Mouse (Mus musculus) lung, embryonic 16.5 days (tissue): ENCODE data around the gene Hhat. TPM values are rescaled to one million over a fixed set of nuclear protein-coding genes. Genes with fewer than 3 reads are reported as not detected.

Experiments
- ATAC-seq: fragments of 200-750 bp; cut with Nextera tagmentation; 2 replicates; pipeline ENCODE4 v1.8.0; 2017; ENCODE audit warnings: low read depth, mild to moderate bottlenecking, moderate library complexity
- H3K27ac ChIP-seq: fragments of 300-500 bp; sonication (generic); 2 replicates; pipeline ENCODE4 v1.5.1; 2014; ENCODE audit warnings: mild to moderate bottlenecking, control low read depth, low read length
- H3K27me3 ChIP-seq: fragments of 300-500 bp; sonication (generic); 2 replicates; pipeline ENCODE4 v1.6.1; 2014; ENCODE audit warnings: low read depth, low read length, mixed read lengths; ENCODE audit not compliant: control insufficient read depth, insufficient read depth
- H3K36me3 ChIP-seq: fragments of 300-500 bp; sonication (generic); 2 replicates; pipeline ENCODE4 v1.6.1; 2014; ENCODE audit warnings: low read length; ENCODE audit not compliant: control insufficient read depth, insufficient read depth
- H3K4me1 ChIP-seq: fragments of 300-500 bp; sonication (generic); replicated peaks from 2 replicates; pipeline ENCODE4 v1.6.1; 2014; ENCODE audit warnings: low read length, mixed read lengths; ENCODE audit not compliant: control insufficient read depth, insufficient read depth
- H3K4me2 ChIP-seq: fragments of 300-500 bp; sonication (generic); 2 replicates; pipeline ENCODE4 v1.6.1; 2014; ENCODE audit warnings: low read depth, low read length, control low read depth
- H3K4me3 ChIP-seq: fragments of 300-500 bp; sonication (generic); 2 replicates; pipeline ENCODE4 v1.5.1; 2014; ENCODE audit warnings: mild to moderate bottlenecking, low read length, control low read depth
- H3K9ac ChIP-seq: fragments of 300-500 bp; sonication (generic); 2 replicates; pipeline ENCODE4 v1.6.1; 2014; ENCODE audit warnings: low read length, control low read depth
- H3K9me3 ChIP-seq: fragments of 300-500 bp; sonication (generic); 2 replicates; pipeline ENCODE4 v1.6.1; 2016; ENCODE audit warnings: low read length; ENCODE audit not compliant: control insufficient read depth
- WGBS: fragments of 180-500 bp; shearing (Covaris S2); extraction: QIAGEN DNeasy Blood & Tissue Kit; methylation state at CpG from one replicate; pipeline ENCODE4 v1.1.7; 2014; 5-methylcytosine and 5-hydroxymethylcytosine counted together
- polyA plus RNA-seq: library from polyadenylated mRNA; unstranded; fragments of >200 nt; fragmentation: Nextera tagmentation; extraction: Ambion mirVana; gene quantifications from 2 replicates; pipeline ENCODE4 v1.2.1, GENCODE M21; 2015

Gene Hhat
- polyA plus RNA-seq, 1 experiment from 2014 or later, result 9.3 TPM

- H3K27me3 ChIP-seq, result no peaks in the 10 kb centered on the region
- no peak overlapping the region for H3K4me3 ChIP-seq
- H3K36me3 ChIP-seq, result no peaks in the 10 kb centered on the region
- no peak overlapping the region for H3K4me2 ChIP-seq
- H3K27ac ChIP-seq, result no peak overlapping the region
- no peak for ATAC-seq
- 85% methylated on average over 6 of the region's 6 CpGs for WGBS
- H3K4me1 ChIP-seq, result peaks cover 9% of the 10 kb centered on the region
- H3K9me3 ChIP-seq, result no peaks in the 10 kb centered on the region
- H3K9ac ChIP-seq, result no peak overlapping the region
These were observed 21.6 kb downstream of the Hhat start for GRCm38 (mm10) chr1:192749270-192750041.

DNA sequence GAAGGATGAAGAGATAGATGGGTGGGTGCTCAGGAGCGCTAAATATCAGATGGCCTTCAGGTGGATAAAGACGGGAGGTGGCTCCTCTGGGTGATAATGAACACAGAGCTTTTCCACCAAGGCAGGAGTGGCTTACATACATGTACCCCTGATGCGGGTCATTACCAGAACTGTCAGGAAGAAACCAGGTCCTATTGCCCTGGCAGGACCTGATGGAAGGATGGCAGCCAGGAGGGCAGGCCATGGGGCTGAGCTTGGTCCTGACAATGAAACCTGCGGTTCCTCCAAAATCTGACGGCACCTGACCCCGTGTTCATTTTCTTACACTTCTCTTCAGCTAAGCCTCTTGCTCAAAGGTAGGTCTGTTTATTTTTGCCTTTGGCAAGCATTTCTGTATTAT, 24.8 kb downstream of the Hhat start:
- WGBS, result 66% methylated on average over 6 of the region's 6 CpGs
- Histone ChIP-seq H3K4me2 (no peak overlapping the region), H3K27me3 (no peaks in the 10 kb centered on the region), H3K9me3 (no peaks in the 10 kb centered on the region), H3K36me3 (no peaks in the 10 kb centered on the region), H3K27ac (no peak overlapping the region), H3K4me3 (no peak overlapping the region), H3K9ac (no peak overlapping the region), H3K4me1 (no peaks in the 10 kb centered on the region)
- no peak for ATAC-seq

DNA sequence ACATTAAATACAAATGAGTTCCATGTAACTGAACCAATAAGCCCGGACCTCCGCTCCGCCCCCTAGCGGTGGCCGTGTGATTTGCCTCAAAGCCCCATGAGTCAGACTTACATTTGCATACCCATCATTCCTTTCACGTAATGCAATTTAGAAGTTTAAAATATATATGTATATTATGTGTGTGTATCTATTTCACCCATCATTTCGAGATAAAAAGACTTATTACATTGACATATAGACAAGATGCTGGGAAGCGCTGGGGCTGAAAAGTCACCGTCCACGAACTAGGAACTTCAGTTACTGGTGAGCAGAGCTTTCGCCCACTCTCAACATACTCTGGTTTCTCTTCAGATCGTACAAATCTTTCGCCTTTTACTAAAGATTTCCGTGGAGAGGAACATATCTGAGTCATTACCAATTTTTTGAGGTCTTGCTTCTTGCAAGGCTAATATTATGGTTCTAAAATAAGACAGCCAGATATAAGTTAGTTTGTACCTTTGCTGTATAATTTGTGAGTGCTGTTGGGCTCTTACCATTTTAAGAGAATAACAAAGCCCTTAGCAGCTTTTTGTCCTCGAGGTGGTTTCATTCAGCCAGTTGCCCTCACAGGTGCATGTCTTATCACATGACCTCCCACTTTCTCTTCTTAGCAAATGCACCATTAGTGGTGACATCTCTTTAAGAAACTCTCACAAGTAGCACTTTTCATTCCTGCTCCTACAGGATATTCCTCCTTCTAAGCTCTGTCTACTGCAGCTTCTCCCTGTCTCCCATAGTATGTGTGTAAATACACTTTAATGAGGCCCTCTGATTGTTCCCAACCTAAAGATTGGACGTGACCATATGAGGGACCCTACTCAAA, 25.6 kb downstream of the Hhat start:
- no peaks in the 10 kb centered on the region for H3K4me1 ChIP-seq
- no peaks in the 10 kb centered on the region for H3K36me3 ChIP-seq
- no peak overlapping the region for H3K27ac ChIP-seq
- 15% methylated on average over 16 of the region's 16 CpGs for WGBS
- H3K4me2 ChIP-seq, result no peak overlapping the region
- H3K27me3 ChIP-seq, result no peaks in the 10 kb centered on the region
- H3K9ac ChIP-seq, result no peak overlapping the region
- no peaks in the 10 kb centered on the region for H3K9me3 ChIP-seq
- no peak for ATAC-seq
- no peak overlapping the region for H3K4me3 ChIP-seq

- Histone ChIP-seq H3K27me3 (no peaks in the 10 kb centered on the region), H3K9ac (no peak overlapping the region), H3K4me3 (no peak overlapping the region), H3K4me1 (no peaks in the 10 kb centered on the region), H3K27ac (no peak overlapping the region), H3K36me3 (no peaks in the 10 kb centered on the region), H3K9me3 (no peaks in the 10 kb centered on the region), H3K4me2 (no peak overlapping the region)
- WGBS, result 62% methylated on average over 3 of the region's 3 CpGs
- ATAC-seq, result no peak
These were observed 26.2 kb downstream of the Hhat start for GRCm38 (mm10) chr1:192744880-192745239.

DNA sequence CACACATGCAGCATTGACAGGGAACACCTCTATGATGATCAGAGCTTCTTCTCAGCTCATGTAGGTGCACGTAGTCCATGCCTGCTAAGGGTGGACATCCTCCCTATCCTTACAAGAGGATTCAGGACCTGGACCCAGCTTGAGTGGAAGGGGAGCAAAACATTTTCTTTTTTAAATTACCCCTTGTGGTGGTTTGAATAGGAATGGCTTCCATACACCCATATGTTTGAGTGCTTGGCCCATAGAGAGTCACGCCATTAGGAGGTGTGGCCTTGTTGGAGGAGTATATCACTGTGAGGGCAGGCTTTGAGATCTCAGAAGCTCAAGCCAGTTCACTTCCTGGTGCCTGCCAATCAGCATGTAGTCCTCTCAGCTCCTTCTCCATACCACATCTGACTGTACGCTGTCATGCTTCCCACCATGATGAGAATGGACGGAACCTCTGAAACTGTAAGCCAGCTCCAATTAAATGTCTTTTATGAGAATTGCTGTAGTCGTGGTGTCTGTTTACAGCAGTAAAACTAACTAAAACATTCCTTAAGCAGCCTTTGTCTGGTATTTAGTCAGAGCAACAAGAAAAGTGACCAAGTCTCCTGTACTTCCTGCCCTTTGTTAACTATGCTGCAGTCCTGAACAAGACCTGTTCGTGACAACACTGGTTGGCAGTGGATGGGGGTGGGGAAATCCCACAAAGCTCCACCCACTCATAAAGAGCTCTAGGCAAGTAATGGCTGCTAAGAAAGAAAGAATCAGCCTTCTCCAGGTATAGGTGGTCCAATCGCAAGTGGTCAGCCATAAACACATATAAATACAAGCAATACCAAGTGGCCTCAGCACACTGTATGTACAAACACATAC, 28.4 kb downstream of the Hhat start:
- Histone ChIP-seq H3K4me3 (no peak overlapping the region), H3K9ac (no peak overlapping the region), H3K27ac (no peak overlapping the region), H3K36me3 (no peaks in the 10 kb centered on the region), H3K4me2 (no peak overlapping the region), H3K9me3 (no peaks in the 10 kb centered on the region), H3K4me1 (no peaks in the 10 kb centered on the region), H3K27me3 (no peaks in the 10 kb centered on the region)
- ATAC-seq, result no peak; the same call in 1 of the 2 replicates
- WGBS, result 73% methylated on average over 7 of the region's 7 CpGs

- no peaks in the 10 kb centered on the region for H3K36me3 ChIP-seq
- no peak for ATAC-seq
- no peak overlapping the region for H3K4me3 ChIP-seq
- no peak overlapping the region for H3K27ac ChIP-seq
- WGBS, result 91% methylated on average over 2 of the region's 2 CpGs
- H3K9ac ChIP-seq, result no peak overlapping the region
- no peaks in the 10 kb centered on the region for H3K9me3 ChIP-seq
- no peaks in the 10 kb centered on the region for H3K27me3 ChIP-seq
- no peaks in the 10 kb centered on the region for H3K4me1 ChIP-seq
- no peak overlapping the region for H3K4me2 ChIP-seq
These were observed 29.1 kb downstream of the Hhat start for GRCm38 (mm10) chr1:192741896-192742295.

DNA sequence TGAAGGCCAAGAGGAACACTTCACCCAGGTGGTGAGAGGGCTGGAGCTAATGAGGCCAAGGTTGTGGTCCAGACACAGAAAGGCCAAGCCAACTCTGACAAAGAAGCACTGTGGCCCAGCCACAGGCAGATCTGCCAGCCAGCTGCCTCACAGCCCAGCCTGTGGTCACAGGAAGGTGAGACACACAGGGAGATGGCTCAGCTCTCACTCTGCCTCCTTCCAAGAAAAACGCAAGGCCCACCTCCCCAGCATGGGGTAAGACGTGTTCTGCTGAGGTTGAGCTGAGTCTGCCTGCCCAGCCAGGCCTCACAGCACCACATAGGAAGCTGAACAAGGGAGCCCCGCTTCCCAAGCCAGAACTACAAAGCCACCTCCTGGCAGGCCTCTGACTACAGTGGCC, 34.5 kb downstream of the Hhat start:
- Histone ChIP-seq H3K4me1 (peaks cover 13% of the 10 kb centered on the region), H3K4me2 (no peak overlapping the region), H3K9me3 (no peaks in the 10 kb centered on the region), H3K27me3 (no peaks in the 10 kb centered on the region), H3K36me3 (no peaks in the 10 kb centered on the region), H3K27ac (no peak overlapping the region; the same call in 1 of the 2 replicates), H3K4me3 (no peak overlapping the region), H3K9ac (peak overlapping the region; percentile 2; the same call in 1 of the 2 replicates)
- 60% methylated on average over 3 of the region's 3 CpGs for WGBS
- peak; percentile 32; the same call in 1 of the 2 replicates for ATAC-seq

- H3K4me1 ChIP-seq, result peaks cover 13% of the 10 kb centered on the region
- no peaks in the 10 kb centered on the region for H3K27me3 ChIP-seq
- H3K9ac ChIP-seq, result no peak overlapping the region
- H3K4me2 ChIP-seq, result no peak overlapping the region
- peak overlapping the region; percentile 25 for H3K27ac ChIP-seq
- H3K9me3 ChIP-seq, result no peaks in the 10 kb centered on the region
- WGBS, result 48% methylated on average over 9 of the region's 9 CpGs
- no peaks in the 10 kb centered on the region for H3K36me3 ChIP-seq
- no peak overlapping the region for H3K4me3 ChIP-seq
- ATAC-seq, result peak; percentile 85
These were observed 35.0 kb downstream of the Hhat start for GRCm38 (mm10) chr1:192736002-192736426.

- Histone ChIP-seq H3K27me3 (no peaks in the 10 kb centered on the region), H3K27ac (no peak overlapping the region), H3K4me3 (no peak overlapping the region), H3K9ac (no peak overlapping the region), H3K4me2 (no peak overlapping the region), H3K9me3 (no peaks in the 10 kb centered on the region), H3K36me3 (no peaks in the 10 kb centered on the region), H3K4me1 (peaks cover 1% of the 10 kb centered on the region)
- ATAC-seq, result no peak
- 63% methylated on average over 7 of the region's 7 CpGs for WGBS
These were observed 40.5 kb downstream of the Hhat start for GRCm38 (mm10) chr1:192730517-192730916.
